In genomic region chr4:46628873-46629272, GRCm38 (mm10) we compare ENCODE assay signal across 18 mouse cellular contexts. TPM values are rescaled to one million over a fixed set of nuclear protein-coding genes. Genes with fewer than 3 reads are reported as not detected.
DNase-seq lines count a peak whose midpoint lies in the region; ATAC-seq lines count a peak whose summit lies in the region.
"Had no signal": no experiment of that assay in that cellular context is flagged by ENCODE, and none has a peak within 500 bp of the region (broad histone marks: within the 10 kb centered on the region; RNA-seq: fewer than 3 reads in every experiment).

No protein-coding gene starts in this region.

- H3K36me3 ChIP-seq in heart, embryonic 12.5 days = no peaks in the 10 kb centered on the region
- H3K36me3 ChIP-seq in kidney, embryonic 16.5 days (ENCODE audit: insufficient read depth, low read length) = no peaks in the 10 kb centered on the region
- H3K36me3 ChIP-seq in limb, embryonic 12.5 days = no peaks in the 10 kb centered on the region
- H3K36me3 ChIP-seq: liver, embryonic 12.5 days; lung, embryonic 15.5 days; midbrain, embryonic 15.5 days had no signal

- DNase-seq in heart, adult 8-10 months (ENCODE audit: low spot score) = no peak
- DNase-seq in kidney, postnatal 14 days = no peak
- peak; percentile 51 for DNase-seq in NIH3T3 (ENCODE audit: low read depth)
- no peak for DNase-seq in ovary, postnatal 14 days (ENCODE audit: low spot score)
- DNase-seq in gastrocnemius, adult 18-20 months (ENCODE audit: low spot score) = no peak
- DNase-seq: B cell, adult 2 months; cerebellum, adult 9-11 months; thymus, adult 2 months had no signal

- 34% methylated on average over 9 of the region's 9 CpGs for WGBS in heart, embryonic 12.5 days
- 15% methylated on average over 9 of the region's 9 CpGs for WGBS in kidney, embryonic 16.5 days
- 26% methylated on average over 9 of the region's 9 CpGs for WGBS in limb, embryonic 12.5 days

- 0 out of 2 replicates have a peak, but pooled peaks cover 4% of the 10 kb centered on the region for H3K27me3 ChIP-seq in heart, embryonic 12.5 days (replicated peaks)
- no peaks in the 10 kb centered on the region for H3K27me3 ChIP-seq in kidney, embryonic 16.5 days (ENCODE audit: insufficient read depth, low read length)
- H3K27me3 ChIP-seq in limb, embryonic 12.5 days = no peaks in the 10 kb centered on the region
- H3K27me3 ChIP-seq: liver, embryonic 12.5 days; lung, embryonic 15.5 days; midbrain, embryonic 15.5 days had no signal

- no peak overlapping the region for H3K4me3 ChIP-seq in heart, embryonic 12.5 days
- H3K4me3 ChIP-seq in kidney, embryonic 16.5 days (ENCODE audit: low read length) = no peak overlapping the region
- no peak overlapping the region for H3K4me3 ChIP-seq in limb, embryonic 12.5 days (replicated peaks)
- H3K4me3 ChIP-seq: erythroblast, embryonic 14.5 days; liver, embryonic 12.5 days; lung, embryonic 15.5 days; midbrain, embryonic 15.5 days had no signal

- no peak overlapping the region for H3K27ac ChIP-seq in heart, embryonic 12.5 days (ENCODE audit: poor library complexity, severe bottlenecking)
- no peak overlapping the region for H3K27ac ChIP-seq in kidney, embryonic 16.5 days (ENCODE audit: low read length)
- H3K27ac ChIP-seq in limb, embryonic 12.5 days = no peak overlapping the region
- H3K27ac ChIP-seq: liver, embryonic 12.5 days; lung, embryonic 15.5 days; midbrain, embryonic 15.5 days had no signal

- H3K4me2 ChIP-seq in heart, embryonic 12.5 days = peak overlapping the region; percentile 41
- H3K4me2 ChIP-seq in kidney, embryonic 16.5 days (replicated peaks; ENCODE audit: low read depth, low read length) = peak overlapping the region; percentile 29
- H3K4me2 ChIP-seq in limb, embryonic 12.5 days = peak overlapping the region; percentile 32
- H3K4me2 ChIP-seq: liver, embryonic 12.5 days; lung, embryonic 15.5 days; midbrain, embryonic 15.5 days had no signal

- no peaks in the 10 kb centered on the region for H3K9me3 ChIP-seq in heart, embryonic 12.5 days (replicated peaks)
- H3K9me3 ChIP-seq in kidney, embryonic 16.5 days (ENCODE audit: low read length) = no peaks in the 10 kb centered on the region
- H3K9me3 ChIP-seq in limb, embryonic 12.5 days = no peaks in the 10 kb centered on the region
- H3K9me3 ChIP-seq: liver, embryonic 12.5 days; lung, embryonic 15.5 days; midbrain, embryonic 15.5 days had no signal

- H3K4me1 ChIP-seq in heart, embryonic 12.5 days (replicated peaks) = peaks cover 10% of the 10 kb centered on the region
- H3K4me1 ChIP-seq in kidney, embryonic 16.5 days (ENCODE audit: insufficient read depth, low read length) = peaks cover 18% of the 10 kb centered on the region
- peaks cover 14% of the 10 kb centered on the region for H3K4me1 ChIP-seq in limb, embryonic 12.5 days (replicated peaks)
- H3K4me1 ChIP-seq: midbrain, embryonic 15.5 days had no signal

- no peak overlapping the region for H3K9ac ChIP-seq in heart, embryonic 12.5 days
- 0 out of 2 replicates have a peak overlapping the region, but pooled peaks have one; percentile 22 for H3K9ac ChIP-seq in kidney, embryonic 16.5 days (replicated peaks; ENCODE audit: low read length)
- no peak overlapping the region for H3K9ac ChIP-seq in limb, embryonic 12.5 days (replicated peaks)
- H3K9ac ChIP-seq: liver, embryonic 12.5 days; lung, embryonic 15.5 days; midbrain, embryonic 15.5 days had no signal

- no peak for ATAC-seq in heart, embryonic 12.5 days (ENCODE audit: insufficient number of reproducible peaks, low FRiP score)
- ATAC-seq in kidney, embryonic 16.5 days (ENCODE audit: low FRiP score, low TSS enrichment) = 0 out of 2 replicates have a peak, but pooled peaks have one; percentile 39
- 0 out of 2 replicates have a peak, but pooled peaks have one; percentile 53 for ATAC-seq in limb, embryonic 12.5 days (ENCODE audit: insufficient number of reproducible peaks, insufficient read depth, low FRiP score, low TSS enrichment, low read depth)
- ATAC-seq: activated CD4-positive, CD25-positive, alpha-beta regulatory T cell, adult 4 months; forebrain, embryonic 16.5 days; inflammation-experienced regulatory T-cells, adult 6 months; liver, embryonic 12.5 days; midbrain, embryonic 15.5 days had no signal

RNA-seq across cellular contexts. Expression of gene Tbc1d2, which starts 21.1 kb away (rescaled TPM):
- 0.42 and 0.51 TPM in 2 replicates for polyA plus RNA-seq in heart, embryonic 12.5 days (2016; fragmentation: Nextera tagmentation; extraction: Ambion mirVana)
- 1 to 10 TPM in 3 of 4 experiments, under 1 TPM in 1; 0.92 to 1.8 (median 1.3) TPM for total RNA-seq in heart, adult 8-10 months (2022)
- polyA plus RNA-seq in kidney, embryonic 16.5 days (2015; fragmentation: Nextera tagmentation; extraction: Ambion mirVana) = 3.4 and 3.7 TPM in 2 replicates
- polyA plus RNA-seq in limb, embryonic 12.5 days (2016; fragmentation: Nextera tagmentation; extraction: Ambion mirVana) = 1.9 and 2.1 TPM in 2 replicates
- total RNA-seq in gastrocnemius, adult 18-20 months (2021) = under 1 TPM; 0.39 to 0.83 TPM

RNA-seq across cellular contexts. Expression of gene Coro2a, which starts 26.9 kb away (rescaled TPM):
- 0.15 and 0.34 TPM in 2 replicates for polyA plus RNA-seq in heart, embryonic 12.5 days (2016; fragmentation: Nextera tagmentation; extraction: Ambion mirVana)
- under 1 TPM; 0.22 to 0.63 (median 0.46) TPM for total RNA-seq in heart, adult 8-10 months (2022)
- polyA plus RNA-seq in kidney, embryonic 16.5 days (2015; fragmentation: Nextera tagmentation; extraction: Ambion mirVana) = 5.9 and 6.4 TPM in 2 replicates
- polyA plus RNA-seq in limb, embryonic 12.5 days (2016; fragmentation: Nextera tagmentation; extraction: Ambion mirVana) = 2.2 and 2.5 TPM in 2 replicates
- total RNA-seq in gastrocnemius, adult 18-20 months (2021) = under 1 TPM; 0.11 to 0.26 TPM
